Mouse (Mus musculus) cerebellum, adult 2 months (tissue): Measurements from ENCODE around the gene Pdhb.

ENCODE experiments used
- CTCF ChIP-seq: fragments of 200-500 bp; IDR thresholded peaks from 2 replicates; pipeline ENCODE4 v1.5.1; 2011; ENCODE audit warnings: low read depth, mild to moderate bottlenecking, control low read depth, low read length, moderate library complexity, borderline replicate concordance; ENCODE audit not compliant: insufficient read depth
- POLR2A ChIP-seq: fragments of 200-500 bp; IDR thresholded peaks from 2 replicates; pipeline ENCODE4 v1.6.1; 2011; ENCODE audit warnings: low read length, control low read depth, borderline replicate concordance; ENCODE audit not compliant: insufficient read depth

- TF ChIP-seq CTCF (no peak), POLR2A (no peak)
Observed at GRCm38 (mm10) chr14:8183330-8183729, 10.5 kb upstream of the Pdhb start.
